Mouse (Mus musculus) intestine, embryonic 14.5 days (tissue): ENCODE measurements at regions not wholly inside any gene's neighbourhood (a gene's known extent, or its start where the extent isn't known, plus 50 kb on each side); places are given as distances from the start of the nearest gene placed in this dataset.

Source experiments
- ATAC-seq: fragments of 200-750 bp; cut with Nextera tagmentation; replicated peaks from 2 replicates; pipeline ENCODE4 v1.8.0; 2017; ENCODE audit warnings: low read depth, moderate number of reproducible peaks, moderate TSS enrichment, moderate library complexity; ENCODE audit not compliant: low FRiP score, low TSS enrichment
- DNase-seq: peaks from one replicate; pipeline ENCODE4 v3.0.0-alpha.2; 2018; ENCODE audit warnings: low spot score
- H3K27ac ChIP-seq: fragments of 300-500 bp; sonication (generic); 2 replicates; pipeline ENCODE4 v1.5.1; 2014; ENCODE audit warnings: low read depth, mild to moderate bottlenecking, control low read depth
- H3K27me3 ChIP-seq: fragments of 300-500 bp; sonication (generic); replicated peaks from 2 replicates; pipeline ENCODE4 v1.6.1; 2014; ENCODE audit warnings: low read length, control low read depth; ENCODE audit not compliant: control insufficient read depth, insufficient read depth
- H3K36me3 ChIP-seq: fragments of 300-500 bp; sonication (generic); 2 replicates; pipeline ENCODE4 v1.6.1; 2014; ENCODE audit warnings: low read length, control low read depth; ENCODE audit not compliant: control insufficient read depth, insufficient read depth
- H3K4me1 ChIP-seq: fragments of 300-500 bp; sonication (generic); replicated peaks from 2 replicates; pipeline ENCODE4 v1.6.1; 2014; ENCODE audit warnings: low read length, control low read depth, mixed read lengths; ENCODE audit not compliant: control insufficient read depth, insufficient read depth
- H3K4me2 ChIP-seq: fragments of 300-500 bp; sonication (generic); 2 replicates; pipeline ENCODE4 v1.6.1; 2014; ENCODE audit warnings: low read length
- H3K4me3 ChIP-seq: fragments of 300-500 bp; sonication (generic); 2 replicates; pipeline ENCODE4 v1.5.1; 2014; ENCODE audit warnings: low read depth, low read length, control low read depth, mixed read lengths
- H3K9ac ChIP-seq: fragments of 300-500 bp; sonication (generic); 2 replicates; pipeline ENCODE4 v1.6.1; 2014; ENCODE audit warnings: mild to moderate bottlenecking, low read length
- H3K9me3 ChIP-seq: fragments of 300-500 bp; sonication (generic); 2 replicates; pipeline ENCODE4 v1.6.1; 2016; ENCODE audit warnings: low read length, control low read depth; ENCODE audit not compliant: control insufficient read depth
- WGBS: fragments of 180-500 bp; shearing (Covaris S2); extraction: QIAGEN DNeasy Blood & Tissue Kit; methylation state at CpG from one replicate; pipeline ENCODE4 v1.1.7; 2014; 5-methylcytosine and 5-hydroxymethylcytosine counted together

GRCm38 (mm10) chr10:17599246-17599645 lies 123.8 kb upstream of the Cited2 start:
- DNase-seq, result no peak
- H3K27me3 ChIP-seq, result no peaks in the 10 kb centered on the region
- H3K4me2 ChIP-seq, result no peak overlapping the region
- H3K4me3 ChIP-seq, result no peak overlapping the region
- H3K4me1 ChIP-seq, result no peaks in the 10 kb centered on the region
- no peaks in the 10 kb centered on the region for H3K9me3 ChIP-seq
- H3K36me3 ChIP-seq, result no peaks in the 10 kb centered on the region
- WGBS, result 81% methylated on average over 10 of the region's 10 CpGs
- H3K9ac ChIP-seq, result no peak overlapping the region
- no peak overlapping the region for H3K27ac ChIP-seq
- ATAC-seq, result no peak

DNA sequence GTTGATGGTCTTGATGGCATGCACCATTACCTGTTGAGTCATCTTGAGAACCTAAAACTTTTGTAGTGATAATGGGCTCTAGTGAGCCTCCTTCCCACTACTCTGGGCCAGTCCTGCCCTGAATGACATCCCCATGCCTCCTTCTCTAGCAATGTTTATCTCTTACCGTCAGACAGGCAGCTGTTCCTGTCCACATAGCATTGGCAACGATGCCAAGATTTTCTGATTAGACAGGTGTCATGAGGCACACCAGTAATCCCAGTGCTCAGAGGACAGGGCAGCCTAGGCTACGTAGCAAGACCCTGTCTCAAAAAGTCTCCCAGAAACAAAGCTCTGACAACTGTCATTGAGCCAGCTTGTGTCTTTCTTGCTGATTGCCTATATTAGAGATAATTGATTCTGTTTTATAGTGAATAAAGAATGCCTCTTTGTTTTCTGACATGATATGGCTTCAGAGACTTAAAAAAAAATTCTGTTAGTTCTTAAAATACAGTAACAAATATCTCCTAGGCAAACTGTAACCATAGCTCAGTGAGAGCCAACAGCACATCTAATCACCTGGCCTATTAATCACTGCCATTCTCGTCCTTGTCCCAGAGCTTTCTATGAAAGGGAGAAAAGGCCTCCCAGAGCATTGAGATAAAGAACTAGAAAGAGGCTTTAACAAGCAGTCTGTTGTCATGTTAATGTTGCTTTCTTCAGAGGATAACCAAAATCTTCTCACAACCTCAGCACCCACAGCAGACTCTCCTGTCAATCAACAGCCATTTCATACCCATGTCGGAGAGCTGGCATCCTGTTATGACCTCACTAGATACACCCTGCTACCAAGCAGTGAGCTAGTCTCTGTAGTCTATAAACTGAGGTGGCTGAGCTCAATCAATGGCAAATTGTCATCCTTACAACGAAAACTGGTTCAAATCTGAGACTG lies 122.9 kb upstream of the Cited2 start:
- no peak overlapping the region for H3K4me2 ChIP-seq
- DNase-seq (no peak), ATAC-seq (no peak)
- no peak overlapping the region for H3K27ac ChIP-seq
- no peak overlapping the region for H3K4me3 ChIP-seq
- no peaks in the 10 kb centered on the region for H3K36me3 ChIP-seq
- H3K27me3 ChIP-seq, result no peaks in the 10 kb centered on the region
- WGBS, result 52% methylated on average over 6 of the region's 6 CpGs
- no peaks in the 10 kb centered on the region for H3K4me1 ChIP-seq
- H3K9ac ChIP-seq, result no peak overlapping the region
- no peaks in the 10 kb centered on the region for H3K9me3 ChIP-seq

- WGBS, result 41% methylated on average over 3 of the region's 3 CpGs
- Histone ChIP-seq H3K4me2 (no peak overlapping the region), H3K27me3 (no peaks in the 10 kb centered on the region), H3K9me3 (no peaks in the 10 kb centered on the region), H3K27ac (no peak overlapping the region), H3K4me1 (no peaks in the 10 kb centered on the region), H3K9ac (no peak overlapping the region), H3K36me3 (no peaks in the 10 kb centered on the region), H3K4me3 (no peak overlapping the region)
- no peak for DNase-seq
- no peak for ATAC-seq
Observed at GRCm38 (mm10) chr10:17600762-17601108, 122.3 kb upstream of the Cited2 start.

- DNase-seq, result no peak
- Histone ChIP-seq H3K4me3 (no peak overlapping the region), H3K27ac (no peak overlapping the region), H3K36me3 (no peaks in the 10 kb centered on the region), H3K9me3 (no peaks in the 10 kb centered on the region), H3K9ac (no peak overlapping the region), H3K4me1 (no peaks in the 10 kb centered on the region), H3K4me2 (no peak overlapping the region), H3K27me3 (no peaks in the 10 kb centered on the region)
- WGBS, result 45% methylated on average over 2 of the region's 2 CpGs
- no peak for ATAC-seq
Observed at GRCm38 (mm10) chr10:17602446-17602845, 120.6 kb upstream of the Cited2 start.

- peaks cover 6% of the 10 kb centered on the region; the same call in 1 of the 2 replicates for H3K4me1 ChIP-seq
- H3K4me2 ChIP-seq, result no peak overlapping the region
- H3K27me3 ChIP-seq, result no peaks in the 10 kb centered on the region
- 71% methylated on average over 7 of the region's 7 CpGs for WGBS
- no peaks in the 10 kb centered on the region for H3K9me3 ChIP-seq
- no peak overlapping the region for H3K27ac ChIP-seq
- no peaks in the 10 kb centered on the region for H3K36me3 ChIP-seq
- no peak overlapping the region for H3K9ac ChIP-seq
- ATAC-seq (no peak), DNase-seq (no peak)
- H3K4me3 ChIP-seq, result no peak overlapping the region
Observed at GRCm38 (mm10) chr10:17608220-17608619, 114.8 kb upstream of the Cited2 start.

DNA sequence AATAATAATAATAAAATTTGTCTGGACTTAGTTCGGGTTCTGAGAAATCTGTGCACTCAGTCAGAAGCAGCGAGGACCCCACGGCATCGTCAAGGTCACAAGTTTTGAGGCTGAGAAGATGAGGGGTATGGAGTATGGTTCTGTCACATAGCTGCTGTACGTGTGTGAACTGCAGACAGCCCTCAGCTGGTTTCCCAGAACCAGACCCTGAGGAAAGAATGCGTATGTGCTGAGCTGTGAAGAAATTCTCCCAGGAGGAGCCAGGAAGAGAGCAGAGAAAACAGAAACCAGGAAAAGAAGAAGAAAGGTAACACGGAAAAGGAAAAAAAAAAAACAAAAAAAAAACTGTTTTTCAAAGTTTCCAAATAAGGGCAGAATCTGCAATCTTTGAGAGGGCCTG lies 112.4 kb upstream of the Cited2 start:
- no peak overlapping the region for H3K4me2 ChIP-seq
- DNase-seq, result no peak
- H3K9me3 ChIP-seq, result no peaks in the 10 kb centered on the region
- peaks cover 6% of the 10 kb centered on the region; the same call in 1 of the 2 replicates for H3K4me1 ChIP-seq
- no peaks in the 10 kb centered on the region for H3K36me3 ChIP-seq
- ATAC-seq, result no peak
- no peak overlapping the region for H3K4me3 ChIP-seq
- no peak overlapping the region for H3K27ac ChIP-seq
- H3K9ac ChIP-seq, result no peak overlapping the region
- WGBS, result 61% methylated on average over 7 of the region's 7 CpGs
- no peaks in the 10 kb centered on the region for H3K27me3 ChIP-seq

- Histone ChIP-seq H3K4me2 (no peak overlapping the region), H3K27ac (no peak overlapping the region), H3K9ac (no peak overlapping the region), H3K9me3 (no peaks in the 10 kb centered on the region), H3K4me3 (no peak overlapping the region), H3K4me1 (peaks cover 6% of the 10 kb centered on the region; the same call in 1 of the 2 replicates), H3K27me3 (no peaks in the 10 kb centered on the region), H3K36me3 (no peaks in the 10 kb centered on the region)
- no peak for DNase-seq
- no peak for ATAC-seq
- WGBS, result 94% methylated on average over 3 of the region's 3 CpGs
Observed at GRCm38 (mm10) chr10:17613281-17613680, 109.7 kb upstream of the Cited2 start.

GRCm38 (mm10) chr10:17618024-17618423 lies 105.0 kb upstream of the Cited2 start:
- Histone ChIP-seq H3K4me1 (no peaks in the 10 kb centered on the region), H3K27ac (no peak overlapping the region), H3K9me3 (no peaks in the 10 kb centered on the region), H3K27me3 (no peaks in the 10 kb centered on the region), H3K4me3 (no peak overlapping the region), H3K9ac (no peak overlapping the region), H3K4me2 (no peak overlapping the region), H3K36me3 (no peaks in the 10 kb centered on the region)
- ATAC-seq (no peak), DNase-seq (no peak)
- 93% methylated on average over 1 of the region's 1 CpGs for WGBS

DNA sequence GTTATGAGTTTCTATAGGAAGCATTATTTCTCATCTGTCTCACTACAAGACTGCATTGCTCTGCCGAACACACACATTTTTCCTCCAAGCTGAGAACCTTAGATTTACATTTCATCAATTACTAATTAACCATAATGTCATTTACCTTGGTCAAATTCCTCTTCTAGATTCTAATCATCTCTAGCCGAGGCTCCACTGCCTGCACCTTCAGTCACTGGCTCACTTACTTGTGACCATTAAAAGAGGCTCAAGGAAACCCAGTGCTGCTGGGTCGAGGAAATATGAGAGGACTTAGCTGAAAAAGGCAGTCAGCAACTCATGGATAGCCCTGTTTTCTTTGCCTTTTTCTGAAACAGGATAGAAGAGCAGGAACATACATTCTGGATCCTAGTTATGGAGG lies 103.4 kb upstream of the Cited2 start:
- Histone ChIP-seq H3K27me3 (no peaks in the 10 kb centered on the region), H3K36me3 (no peaks in the 10 kb centered on the region), H3K9ac (no peak overlapping the region), H3K27ac (no peak overlapping the region), H3K4me3 (no peak overlapping the region), H3K4me1 (no peaks in the 10 kb centered on the region), H3K9me3 (no peaks in the 10 kb centered on the region), H3K4me2 (no peak overlapping the region)
- no peak for ATAC-seq
- no peak for DNase-seq
- 65% methylated on average over 3 of the region's 3 CpGs for WGBS
